Mouse (Mus musculus): ENCODE results near the gene Myadml2.

Gene Myadml2

DNA sequence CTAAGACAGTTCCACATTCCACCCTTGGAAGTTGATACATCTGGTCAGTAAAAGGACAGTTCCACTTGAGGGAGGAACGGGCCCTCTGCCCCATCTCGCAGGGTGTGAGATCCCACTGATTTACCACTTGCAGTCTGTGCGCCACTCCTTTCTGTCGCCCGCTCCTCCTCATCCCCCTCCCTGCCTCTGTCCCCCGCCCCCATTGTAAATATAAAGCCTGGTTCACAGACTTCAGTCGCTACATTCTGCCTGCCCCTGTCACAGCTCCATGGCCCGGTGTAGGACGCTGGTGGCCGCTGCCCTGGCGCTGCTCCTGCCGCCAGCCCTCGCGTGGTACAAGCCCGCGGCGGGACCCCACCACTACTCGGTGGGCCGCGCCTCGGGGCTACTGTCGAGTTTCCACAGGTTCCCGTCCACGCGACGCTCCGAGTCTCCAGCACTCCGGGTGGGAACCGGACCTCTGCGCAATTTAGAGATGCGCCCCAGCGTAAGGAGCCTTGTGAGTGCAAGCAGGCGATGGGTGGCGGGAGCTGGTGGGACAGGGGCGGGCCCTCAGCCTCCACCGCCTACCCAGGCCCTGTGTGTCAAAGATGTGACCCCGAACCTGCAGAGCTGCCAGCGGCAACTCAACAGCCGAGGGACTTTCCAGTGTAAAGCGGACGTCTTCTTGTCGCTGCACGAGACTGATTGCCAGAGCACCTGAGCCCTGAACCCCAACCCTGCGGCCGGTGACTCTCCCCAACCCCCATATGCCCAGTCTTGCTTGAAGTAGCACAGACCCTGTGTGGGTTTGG is 39.5 kb downstream of the Myadml2 start, which contains the start of gene Npb:
TSS of gene Npb (plus strand) at position 237 of the 794 bp plus-strand sequence.
- DNase-seq = no peak

DNA sequence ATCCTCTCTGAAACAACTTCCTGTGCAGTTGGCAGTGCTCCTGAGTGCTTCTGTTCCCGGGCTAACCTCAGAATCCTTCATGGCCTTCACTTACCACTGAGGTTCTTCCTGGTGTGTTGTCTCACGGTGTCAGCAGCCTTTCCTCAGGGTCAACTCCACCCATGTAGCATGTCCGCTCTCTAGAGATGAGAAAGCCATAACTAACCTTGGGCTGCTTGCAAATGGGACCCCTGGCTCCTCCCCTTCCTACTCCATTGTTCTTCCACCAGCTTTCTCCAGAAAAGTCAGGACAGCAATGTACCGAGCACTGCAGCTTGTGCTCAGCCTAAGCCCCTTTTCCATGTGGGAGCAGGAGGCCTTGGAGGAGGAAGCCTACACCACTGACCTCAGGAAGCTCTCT is 41.2 kb downstream of the Myadml2 start:
- no peak for DNase-seq

DNA sequence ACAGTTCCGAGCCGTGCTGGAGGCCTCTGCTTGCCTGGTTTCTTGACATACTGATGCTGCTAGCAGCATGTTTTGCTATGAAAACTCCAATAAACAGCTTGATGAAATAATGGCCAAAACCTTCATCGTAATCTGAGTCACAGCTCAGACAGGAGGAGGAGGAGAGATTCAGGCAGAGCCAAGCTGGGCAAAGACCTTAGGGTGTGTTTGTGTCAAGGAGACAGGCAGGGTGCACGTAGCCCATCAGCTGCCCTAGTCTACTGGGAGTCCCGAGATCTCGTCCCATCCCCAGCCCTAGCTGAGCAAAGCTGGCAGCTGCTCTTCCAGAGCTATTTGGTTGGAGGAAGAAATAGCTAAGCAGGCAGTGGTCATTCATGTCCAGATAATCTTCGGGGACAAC is 42.3 kb downstream of the Myadml2 start:
- no peak for DNase-seq

DNA sequence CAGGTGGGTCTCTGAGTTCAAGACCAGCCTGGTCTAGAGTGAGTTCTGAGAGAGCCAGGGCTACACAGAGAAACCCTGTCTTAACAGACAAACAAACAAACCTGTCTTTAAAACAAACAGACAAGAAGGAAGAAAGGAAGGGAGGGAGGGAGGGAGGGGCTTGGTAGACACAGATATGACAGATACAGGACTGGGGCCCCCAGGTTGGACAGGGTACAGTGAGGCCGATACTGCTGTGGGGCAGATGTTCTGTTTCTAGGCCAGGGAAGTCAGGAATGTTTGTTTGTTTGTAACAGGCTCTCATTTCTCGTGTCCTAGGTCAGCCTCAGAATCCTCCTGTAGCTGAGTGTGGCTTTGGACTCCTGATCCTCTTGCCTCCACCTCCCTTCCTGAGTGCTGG is 44.4 kb downstream of the Myadml2 start:
- no peak for DNase-seq

DNA sequence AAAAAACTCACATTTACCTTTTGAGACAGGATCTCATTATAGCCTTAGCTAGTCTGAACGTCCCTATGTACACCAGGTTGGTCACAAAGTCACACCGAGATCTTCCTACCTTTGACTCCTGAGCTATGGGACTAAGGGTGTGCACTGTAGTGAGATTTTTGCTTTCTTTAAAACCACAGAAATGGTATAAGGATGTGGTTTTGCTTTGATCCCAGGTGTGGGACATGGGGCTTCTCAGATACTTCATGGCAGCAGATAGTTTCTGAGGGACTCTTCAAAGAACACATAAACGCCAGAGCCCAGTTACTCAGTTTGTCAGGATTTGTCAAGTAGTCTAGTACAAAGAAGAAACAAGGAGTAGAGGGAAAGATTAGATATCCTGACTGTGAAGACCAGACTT is 47.2 kb downstream of the Myadml2 start:
- DNase-seq = no peak

DNA sequence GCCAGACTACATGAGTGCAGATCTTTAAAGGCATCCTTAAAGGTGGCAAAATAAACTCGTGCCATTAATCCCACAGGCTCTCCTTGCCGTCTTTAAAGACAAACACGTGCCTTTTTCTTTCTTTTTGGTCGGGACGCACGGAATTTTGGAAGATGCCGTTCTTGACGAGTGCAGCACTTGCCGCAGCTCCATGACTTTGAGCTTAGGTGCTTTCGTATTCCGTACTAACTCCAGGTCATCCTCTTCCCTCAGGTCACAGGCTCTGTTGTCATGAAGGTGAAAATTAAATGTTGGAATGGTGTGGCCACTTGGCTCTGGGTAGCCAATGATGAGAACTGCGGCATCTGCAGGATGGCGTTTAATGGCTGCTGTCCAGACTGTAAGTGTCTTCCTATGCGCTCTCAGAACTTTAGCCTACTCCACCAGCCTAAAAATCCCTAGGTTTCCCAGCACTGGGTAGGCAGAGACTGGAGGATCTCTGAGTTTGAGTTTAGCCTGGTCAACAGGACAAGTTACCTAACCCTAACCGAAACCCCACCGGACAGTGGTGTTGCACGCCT is 48.9 kb downstream of the Myadml2 start:
- no peak for DNase-seq

DNA sequence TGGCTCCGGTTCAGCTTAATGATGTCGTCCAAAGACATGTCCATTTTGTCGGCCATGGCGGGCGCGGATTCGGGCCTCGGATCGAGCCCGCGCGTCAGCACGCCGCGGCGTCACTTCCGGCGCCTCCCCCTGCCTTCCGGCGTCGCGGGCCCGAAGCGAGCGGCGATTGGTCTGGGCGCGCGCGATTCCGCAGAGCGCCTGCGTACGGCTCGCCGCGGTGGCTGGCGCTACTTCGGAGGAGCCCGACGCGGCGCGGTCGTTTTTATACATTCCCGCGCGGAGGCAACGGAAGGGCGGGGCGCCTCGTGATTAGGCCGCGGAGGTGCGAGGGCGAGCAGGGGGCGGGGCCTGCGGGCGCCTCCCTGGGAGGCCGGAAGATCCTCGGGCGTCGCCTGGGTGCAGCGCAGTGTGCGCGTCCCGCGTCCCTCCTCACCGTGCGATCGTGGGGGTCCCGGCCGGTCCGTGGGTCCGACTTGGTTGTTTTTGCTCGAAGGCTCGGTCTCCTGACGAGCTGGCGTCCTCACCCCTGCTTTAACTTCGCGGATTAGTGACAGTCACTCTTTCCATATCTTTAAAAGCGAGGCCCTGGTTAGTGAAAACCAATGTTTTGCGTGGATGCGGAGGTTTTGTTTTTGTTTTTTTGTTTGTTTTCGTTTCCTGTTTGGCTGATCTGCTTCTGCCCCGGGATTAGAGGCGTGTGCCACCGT is 49.5 kb downstream of the Myadml2 start, which contains the start of the genes Alyref and Anapc11:
TSS of gene Alyref (minus strand) at position 83 of the 707 bp plus-strand sequence.
TSS of gene Anapc11 (plus strand) at position 139 of the 707 bp plus-strand sequence.
- peak; percentile 89 to 91 for DNase-seq

DNA sequence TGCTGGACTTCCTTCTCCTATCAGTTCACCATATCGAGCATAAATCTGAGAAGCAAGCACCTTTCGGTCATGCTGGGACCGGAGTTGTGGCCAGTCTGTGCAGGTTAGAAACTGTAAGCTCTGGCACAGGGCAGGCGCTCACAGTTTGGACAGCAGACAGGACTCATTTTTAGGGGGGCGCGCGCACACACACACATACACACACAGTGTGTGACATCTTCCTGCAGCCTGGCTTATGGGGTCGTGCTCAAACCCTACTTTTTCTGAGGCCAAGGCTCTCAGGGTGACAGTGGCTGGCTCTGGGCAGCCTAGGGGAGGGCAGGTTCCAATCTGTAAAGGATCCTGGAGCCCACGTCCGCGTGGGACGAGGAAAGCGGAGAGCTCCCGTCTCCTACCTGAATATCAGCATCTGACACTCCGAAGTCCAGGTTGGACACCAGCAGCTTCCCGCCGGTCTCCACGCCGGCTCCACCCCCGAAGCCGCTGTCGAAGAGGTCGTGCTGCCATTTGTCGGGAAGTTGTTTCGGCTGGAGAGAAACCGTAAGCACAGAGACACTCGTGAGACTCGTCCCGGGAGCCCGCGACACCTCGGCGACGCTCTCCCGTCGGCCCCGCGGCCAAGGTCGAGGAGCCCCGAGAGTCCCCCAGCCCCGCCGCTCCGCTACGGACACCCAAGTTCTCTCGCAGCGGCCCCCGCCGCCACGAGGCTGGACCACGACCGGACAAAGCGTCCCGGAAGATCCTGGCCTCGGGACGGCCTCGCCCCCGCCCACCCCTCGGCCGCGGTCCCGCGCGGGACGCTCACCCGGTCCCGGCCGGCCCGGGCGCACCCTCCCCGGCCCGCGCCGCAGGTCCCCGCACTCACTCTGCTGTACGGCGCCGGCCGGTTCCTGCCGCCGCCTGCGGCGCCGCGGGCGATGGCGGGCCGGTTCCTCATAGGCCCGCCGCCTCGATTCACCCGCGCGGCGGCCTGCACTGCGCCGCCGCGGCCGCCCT is 50.4 kb downstream of the Myadml2 start:
- no peak for DNase-seq

All from spleen, adult 18-20 months (tissue).